Mouse (Mus musculus) myocyte (in vitro differentiated cells): Measurements from ENCODE around the gene Tmem97. TPM values are rescaled to one million over a fixed set of nuclear protein-coding genes. Genes with fewer than 3 reads are reported as not detected.
A peak's percentile ranks its signal among the peaks of the same experiment; 100 is the strongest.

Source experiments
- H3K27me3 ChIP-seq: one replicate; pipeline ENCODE4 v1.6.1; 2011; ENCODE audit not compliant: control insufficient read depth, insufficient read depth, insufficient read length
- H3K36me3 ChIP-seq: one replicate; pipeline ENCODE4 v1.6.1; 2011; ENCODE audit not compliant: control insufficient read depth, insufficient read depth
- H3K4me2 ChIP-seq: one replicate; pipeline ENCODE4 v1.6.1; 2011; ENCODE audit warnings: low read depth, control low read depth
- H3K4me3 ChIP-seq: one replicate; pipeline ENCODE4 v1.5.1; 2011; ENCODE audit warnings: mild to moderate bottlenecking, control low read depth, moderate library complexity
- H3K79me2 ChIP-seq: one replicate; pipeline ENCODE4 v1.6.1; 2011; ENCODE audit not compliant: control insufficient read depth, insufficient read depth
- H3ac ChIP-seq: one replicate; pipeline ENCODE4 v1.6.1; 2011; ENCODE audit not compliant: control insufficient read depth, insufficient read length
- CEBPB ChIP-seq: IDR thresholded peaks from 2 replicates; pipeline ENCODE4 v1.6.1; 2011; ENCODE audit warnings: mild to moderate bottlenecking, moderate library complexity; ENCODE audit not compliant: poor library complexity, insufficient read depth, severe bottlenecking
- E2F4 ChIP-seq: IDR thresholded peaks from one replicate; pipeline ENCODE4 v1.6.1; 2011; ENCODE audit warnings: mild to moderate bottlenecking, control low read depth, moderate library complexity; ENCODE audit not compliant: insufficient read depth
- MAX ChIP-seq: IDR thresholded peaks from one replicate; pipeline ENCODE4 v1.6.1; 2011; ENCODE audit warnings: low read depth, mild to moderate bottlenecking, control low read depth
- MYOD1 ChIP-seq, 3 experiments: IDR thresholded peaks; one replicate each; pipeline ENCODE4 v1.6.1; 2011; ENCODE audit warnings: control low read depth in 2 of 3, low read depth in 2 of 3, mild to moderate bottlenecking in 2 of 3, moderate library complexity in 1 of 3; ENCODE audit not compliant: insufficient read length in 2 of 3, control insufficient read depth in 1 of 3
- MYOG ChIP-seq, 3 experiments: IDR thresholded peaks; one replicate each; pipeline ENCODE4 v1.6.1; 2011; ENCODE audit warnings: control low read depth in 2 of 3, low read depth in 2 of 3, mild to moderate bottlenecking in 2 of 3; ENCODE audit not compliant: insufficient read length in 2 of 3, control insufficient read depth in 1 of 3, insufficient read depth in 1 of 3
- POLR2A ChIP-seq: IDR thresholded peaks from one replicate; pipeline ENCODE4 v1.6.1; 2011; ENCODE audit warnings: low read depth, mild to moderate bottlenecking, control low read depth, moderate library complexity; ENCODE audit not compliant: insufficient read length
- POLR2AphosphoS2 ChIP-seq: IDR thresholded peaks from one replicate; pipeline ENCODE4 v1.6.1; 2011; ENCODE audit warnings: low read depth, control low read depth; ENCODE audit not compliant: insufficient read length
- REST ChIP-seq: IDR thresholded peaks from one replicate; pipeline ENCODE4 v1.6.1; 2011; ENCODE audit warnings: mild to moderate bottlenecking, control low read depth, moderate library complexity; ENCODE audit not compliant: insufficient read depth, insufficient read length
- SRF ChIP-seq: IDR thresholded peaks from one replicate; pipeline ENCODE4 v1.6.1; 2011; ENCODE audit warnings: low read depth; ENCODE audit not compliant: control insufficient read depth, insufficient read length
- TCF12 ChIP-seq: IDR thresholded peaks from one replicate; pipeline ENCODE4 v1.6.1; 2011; ENCODE audit warnings: mild to moderate bottlenecking, control low read depth; ENCODE audit not compliant: poor library complexity, insufficient read depth, severe bottlenecking
- TCF3 ChIP-seq: IDR thresholded peaks from one replicate; pipeline ENCODE4 v1.6.1; 2011; ENCODE audit warnings: low read depth, control low read depth; ENCODE audit not compliant: insufficient read length
- USF1 ChIP-seq: IDR thresholded peaks from one replicate; pipeline ENCODE4 v1.6.1; 2011; ENCODE audit warnings: low read depth, mild to moderate bottlenecking, control low read depth, moderate library complexity
- polyA plus RNA-seq: library from polyadenylated mRNA; unstranded; fragments of >200 nt; fragmentation: generic; extraction: Trizol; gene quantifications from one replicate; pipeline ENCODE4 v1.2.1, GENCODE M21; 2012; ENCODE audit warnings: missing spikeins

The Tmem97 gene
- polyA plus RNA-seq, 1 experiment: 125 TPM

DNA sequence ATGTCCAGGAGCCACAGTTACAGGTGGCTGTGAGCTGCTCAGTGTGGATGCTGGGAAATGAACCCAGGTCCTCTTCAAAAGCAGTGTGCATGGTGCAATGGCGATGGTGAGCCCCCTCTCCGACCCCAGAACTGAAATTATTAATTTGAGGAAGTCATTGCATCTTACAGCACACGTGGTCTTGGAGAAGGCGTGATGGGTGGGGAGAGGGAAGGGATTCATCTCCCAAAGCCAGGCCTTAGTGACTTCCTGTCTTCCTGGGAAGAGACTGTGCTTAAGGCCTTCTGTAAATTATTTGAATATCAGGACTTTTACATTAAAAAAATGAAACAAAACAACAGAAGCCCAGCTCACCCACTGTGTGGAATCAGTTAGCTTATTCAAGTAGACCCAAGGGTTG is 5.5 kb upstream of the Tmem97 start:
- no peak overlapping the region for H3K4me3 ChIP-seq
- H3ac ChIP-seq: no peak overlapping the region
- no peaks in the 10 kb centered on the region for H3K27me3 ChIP-seq
- no peaks in the 10 kb centered on the region for H3K79me2 ChIP-seq
- TF ChIP-seq TCF12 (no peak), POLR2AphosphoS2 (no peak), MYOG (IDR thresholded peaks at IDR 0.05; ENCODE audit: control insufficient read depth in 1 of 3, insufficient read depth in 1 of 3, insufficient read length in 2 of 3, low read depth in 2 of 3) (no peak), MYOD1 (IDR thresholded peaks at IDR 0.05; ENCODE audit: control insufficient read depth in 1 of 3, insufficient read length in 2 of 3, low read depth in 2 of 3) (no peak), MAX (no peak), TCF3 (no peak), POLR2A (no peak), REST (no peak), CEBPB (no peak), USF1 (no peak), E2F4 (no peak)
- H3K36me3 ChIP-seq: no peaks in the 10 kb centered on the region
- H3K4me2 ChIP-seq: no peak overlapping the region

DNA sequence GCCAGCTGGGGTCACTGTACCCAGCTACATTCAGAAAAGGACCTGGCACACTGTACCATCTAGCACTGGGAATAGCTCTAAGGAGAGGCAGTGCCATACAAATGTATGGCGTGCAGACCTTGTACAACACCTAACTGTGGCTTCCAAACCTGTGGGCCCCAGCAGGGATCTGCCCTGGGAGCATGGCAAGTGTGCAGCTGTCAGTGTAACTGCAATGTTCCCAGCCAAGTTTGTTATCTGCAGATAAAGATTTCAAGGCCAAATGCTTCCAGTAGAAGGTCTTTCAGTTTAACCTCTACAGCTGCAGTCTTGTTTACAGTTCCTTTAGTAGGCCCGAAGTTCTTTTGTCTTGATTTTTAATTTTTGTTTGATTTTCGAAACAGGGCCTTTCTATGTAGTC is 5.0 kb upstream of the Tmem97 start:
- no peaks in the 10 kb centered on the region for H3K36me3 ChIP-seq
- no peak for TF ChIP-seq CEBPB
- no peak for TF ChIP-seq USF1
- no peak for TF ChIP-seq REST
- no peak for TF ChIP-seq TCF3
- TF ChIP-seq MYOG (IDR thresholded peaks at IDR 0.05; ENCODE audit: control insufficient read depth in 1 of 3, insufficient read depth in 1 of 3, insufficient read length in 2 of 3, low read depth in 2 of 3): peak in 1 of 3 experiments; percentile 31
- TF ChIP-seq TCF12: no peak
- no peak overlapping the region for H3K4me2 ChIP-seq
- H3ac ChIP-seq: no peak overlapping the region
- H3K79me2 ChIP-seq: no peaks in the 10 kb centered on the region
- H3K4me3 ChIP-seq: no peak overlapping the region
- no peaks in the 10 kb centered on the region for H3K27me3 ChIP-seq

DNA sequence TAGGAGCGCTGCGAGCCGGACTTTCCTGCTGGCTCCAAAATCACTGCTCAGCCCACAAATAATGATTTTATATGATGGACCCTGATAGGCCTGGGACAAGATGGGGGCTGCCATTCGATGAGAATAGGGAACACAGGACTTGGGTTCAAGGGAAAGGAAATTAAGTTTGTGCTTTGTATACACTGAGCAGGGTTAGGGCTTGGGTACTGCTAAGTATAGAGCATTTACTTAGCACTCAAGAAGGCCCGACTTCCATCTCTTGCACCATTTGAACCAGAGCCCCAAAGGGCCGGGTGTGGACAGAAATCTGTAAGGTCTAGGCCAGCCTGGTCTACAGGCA is 452 bp upstream of the Tmem97 start:
- Histone ChIP-seq H3K27me3 (no peaks in the 10 kb centered on the region), H3K79me2 (peaks cover 43% of the 10 kb centered on the region), H3K4me2 (peak overlapping the region; percentile 82), H3K4me3 (peak overlapping the region; percentile 63), H3K36me3 (peaks cover 5% of the 10 kb centered on the region), H3ac (no peak overlapping the region)
- TF ChIP-seq MAX (no peak), MYOG (IDR thresholded peaks at IDR 0.05; ENCODE audit: control insufficient read depth in 1 of 3, insufficient read depth in 1 of 3, insufficient read length in 2 of 3, low read depth in 2 of 3) (no peak), E2F4 (no peak), TCF3 (no peak), USF1 (no peak), CEBPB (no peak), TCF12 (no peak), SRF (no peak), POLR2AphosphoS2 (no peak), REST (no peak), POLR2A (no peak), MYOD1 (IDR thresholded peaks at IDR 0.05; ENCODE audit: control insufficient read depth in 1 of 3, insufficient read length in 2 of 3, low read depth in 2 of 3) (no peak)

DNA sequence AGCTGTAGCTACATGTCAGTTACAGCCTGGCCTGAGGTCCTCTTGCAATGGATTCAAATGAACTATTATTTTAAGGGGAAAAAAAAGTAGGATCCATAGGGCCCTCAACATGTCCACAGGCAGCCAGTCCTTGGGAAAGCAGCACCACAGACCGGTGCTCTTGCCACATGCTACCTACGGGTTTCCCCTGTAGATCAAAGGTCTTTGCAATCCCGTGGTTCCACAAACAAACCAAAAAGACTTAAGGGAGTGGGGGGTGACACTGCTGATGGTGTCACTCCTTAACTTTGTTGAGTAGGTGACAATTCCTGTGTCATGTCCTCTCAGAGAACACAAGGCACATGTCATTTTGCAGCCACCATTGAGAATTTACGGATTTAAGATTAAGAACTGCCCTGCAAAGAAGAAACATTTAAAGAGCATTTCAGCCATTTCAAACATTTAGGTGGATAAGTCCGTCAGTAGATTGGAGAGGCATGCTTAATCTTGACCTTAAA is 1.0 kb downstream of the Tmem97 start:
- Histone ChIP-seq H3ac (peak overlapping the region; percentile 43), H3K79me2 (peaks cover 58% of the 10 kb centered on the region), H3K4me3 (peak overlapping the region; percentile 63), H3K4me2 (peak overlapping the region; percentile 82), H3K36me3 (peaks cover 13% of the 10 kb centered on the region), H3K27me3 (no peaks in the 10 kb centered on the region)
- TF ChIP-seq USF1: no peak
- TF ChIP-seq TCF12: no peak
- no peak for TF ChIP-seq TCF3
- TF ChIP-seq POLR2A: no peak
- TF ChIP-seq SRF: no peak
- TF ChIP-seq MYOG (IDR thresholded peaks at IDR 0.05; ENCODE audit: control insufficient read depth in 1 of 3, insufficient read depth in 1 of 3, insufficient read length in 2 of 3, low read depth in 2 of 3): no peak
- TF ChIP-seq CEBPB: no peak
- TF ChIP-seq E2F4: no peak
- TF ChIP-seq REST: no peak
- TF ChIP-seq POLR2AphosphoS2: no peak
